Mouse (Mus musculus): ENCODE results near the gene Thsd7b. TPM values are rescaled to one million over a fixed set of nuclear protein-coding genes. Genes with fewer than 3 reads are reported as not detected.
"Not testable (repeated sequence)": the region's sequence is repeated elsewhere in the genome, so short reads cannot be mapped to it uniquely, and the experiment has no call there.

The Thsd7b gene
- total RNA-seq, 2 experiments from 2014 or later, result 30.8 to 34.5 TPM

GRCm38 (mm10) chr1:130083788-130084187 is 810.7 kb downstream of the Thsd7b start:
- no peak for DNase-seq (ENCODE audit: low spot score in 2 of 2)

GRCm38 (mm10) chr1:130085207-130085606 is 812.1 kb downstream of the Thsd7b start:
- no peak for DNase-seq (ENCODE audit: low spot score in 2 of 2)

- no peak for DNase-seq (ENCODE audit: low spot score in 2 of 2)
Observed at GRCm38 (mm10) chr1:130085910-130086309, 812.8 kb downstream of the Thsd7b start.

GRCm38 (mm10) chr1:130099227-130099626 is 826.1 kb downstream of the Thsd7b start:
- no peak for DNase-seq (ENCODE audit: low spot score in 2 of 2)

GRCm38 (mm10) chr1:130112580-130113314 is 839.6 kb downstream of the Thsd7b start:
- DNase-seq (ENCODE audit: low spot score in 2 of 2), result no peak

GRCm38 (mm10) chr1:130113549-130113948 is 840.4 kb downstream of the Thsd7b start:
- no peak for DNase-seq (ENCODE audit: low spot score in 2 of 2)

- DNase-seq (ENCODE audit: low spot score in 2 of 2), result peak; percentile 7 to 16
Observed at GRCm38 (mm10) chr1:130130901-130131300, 857.8 kb downstream of the Thsd7b start.

- DNase-seq (ENCODE audit: low spot score in 2 of 2), result no peak
Observed at GRCm38 (mm10) chr1:130166187-130166586, 893.1 kb downstream of the Thsd7b start.

GRCm38 (mm10) chr1:130167260-130167659 is 894.2 kb downstream of the Thsd7b start:
- DNase-seq (ENCODE audit: low spot score in 2 of 2), result no peak

GRCm38 (mm10) chr1:130169875-130170274 is 896.8 kb downstream of the Thsd7b start:
- DNase-seq (ENCODE audit: low spot score in 2 of 2), result no peak

- no peak for DNase-seq (ENCODE audit: low spot score in 2 of 2)
Observed at GRCm38 (mm10) chr1:130170290-130170689, 897.2 kb downstream of the Thsd7b start.

- not testable (repeated sequence) for DNase-seq (ENCODE audit: low spot score in 2 of 2)
Observed at GRCm38 (mm10) chr1:130186836-130187235, 913.7 kb downstream of the Thsd7b start.

- DNase-seq (ENCODE audit: low spot score in 2 of 2), result peak; percentile 58 to 63
Observed at GRCm38 (mm10) chr1:130192190-130193028, 919.3 kb downstream of the Thsd7b start.

- no peak for DNase-seq (ENCODE audit: low spot score in 2 of 2)
Observed at GRCm38 (mm10) chr1:130217404-130217803, 944.3 kb downstream of the Thsd7b start.

GRCm38 (mm10) chr1:130222904-130223303 is 949.8 kb downstream of the Thsd7b start:
- no peak for DNase-seq (ENCODE audit: low spot score in 2 of 2)

GRCm38 (mm10) chr1:130245563-130245962 is 972.5 kb downstream of the Thsd7b start:
- no peak for DNase-seq (ENCODE audit: low spot score in 2 of 2)

GRCm38 (mm10) chr1:130246264-130246663 is 973.2 kb downstream of the Thsd7b start:
- not testable (repeated sequence) for DNase-seq (ENCODE audit: low spot score in 2 of 2)

GRCm38 (mm10) chr1:130246930-130247329 is 973.8 kb downstream of the Thsd7b start:
- not testable (repeated sequence) for DNase-seq (ENCODE audit: low spot score in 2 of 2)

- DNase-seq (ENCODE audit: low spot score in 2 of 2), result no peak
Observed at GRCm38 (mm10) chr1:130262046-130262445, 988.9 kb downstream of the Thsd7b start.
